ENCODE assay signal across 8 mouse cellular contexts in genomic region chr4:48691793-48692437, GRCm38 (mm10). TPM values are rescaled to one million over a fixed set of nuclear protein-coding genes. Genes with fewer than 3 reads are reported as not detected.
DNase-seq lines count a peak whose midpoint lies in the region; ATAC-seq and TF ChIP-seq lines count a peak whose summit lies in the region.

No protein-coding gene starts in this region.

- H3K27ac ChIP-seq in bone marrow, adult 2 months (ENCODE audit: control insufficient read depth, insufficient read depth, low read depth, low read length, poor library complexity), result no peak overlapping the region
- no peak overlapping the region for H3K27ac ChIP-seq in embryonic facial prominence, embryonic 15.5 days (replicated peaks)
- H3K27ac ChIP-seq in intestine, embryonic 14.5 days (ENCODE audit: low read depth), result no peak overlapping the region
- no peak overlapping the region for H3K27ac ChIP-seq in liver, embryonic 13.5 days
- H3K27ac ChIP-seq in neural tube, embryonic 15.5 days (replicated peaks), result peak overlapping the region; percentile 23; the same call in 1 of the 2 replicates

- H3K9me3 ChIP-seq in embryonic facial prominence, embryonic 15.5 days (replicated peaks), result no peaks in the 10 kb centered on the region
- H3K9me3 ChIP-seq in intestine, embryonic 14.5 days (ENCODE audit: control insufficient read depth, low read length), result no peaks in the 10 kb centered on the region
- no peaks in the 10 kb centered on the region for H3K9me3 ChIP-seq in liver, embryonic 13.5 days (replicated peaks)
- H3K9me3 ChIP-seq in neural tube, embryonic 15.5 days (replicated peaks), result no peaks in the 10 kb centered on the region

- peak; percentile 52 for TF ChIP-seq CTCF in bone marrow, adult 2 months (IDR thresholded peaks at IDR 0.05; ENCODE audit: control insufficient read depth, insufficient read depth, low read length)

- H3K4me3 ChIP-seq in bone marrow, adult 2 months (replicated peaks; ENCODE audit: control insufficient read depth, low read depth, low read length), result no peak overlapping the region
- no peak overlapping the region for H3K4me3 ChIP-seq in embryonic facial prominence, embryonic 15.5 days (replicated peaks)
- H3K4me3 ChIP-seq in intestine, embryonic 14.5 days (ENCODE audit: low read depth, low read length), result no peak overlapping the region
- H3K4me3 ChIP-seq in liver, embryonic 13.5 days (replicated peaks), result no peak overlapping the region
- H3K4me3 ChIP-seq in neural tube, embryonic 15.5 days (replicated peaks), result no peak overlapping the region

- ATAC-seq in embryonic facial prominence, embryonic 15.5 days (ENCODE audit: insufficient number of reproducible peaks, low FRiP score, low TSS enrichment, low read depth), result 0 out of 2 replicates have a peak, but pooled peaks have one; percentile 47
- peak; percentile 48; the same call in 1 of the 2 replicates for ATAC-seq in intestine, embryonic 14.5 days (replicated peaks; ENCODE audit: low FRiP score, low TSS enrichment, low read depth)
- ATAC-seq in liver, embryonic 13.5 days (ENCODE audit: low read depth), result no peak
- ATAC-seq in neural tube, embryonic 15.5 days (ENCODE audit: low FRiP score), result peak; percentile 74

- H3K36me3 ChIP-seq in embryonic facial prominence, embryonic 15.5 days, result no peaks in the 10 kb centered on the region
- no peaks in the 10 kb centered on the region for H3K36me3 ChIP-seq in intestine, embryonic 14.5 days (ENCODE audit: control insufficient read depth, insufficient read depth, low read length)
- H3K36me3 ChIP-seq in liver, embryonic 13.5 days, result no peaks in the 10 kb centered on the region
- H3K36me3 ChIP-seq in neural tube, embryonic 15.5 days, result no peaks in the 10 kb centered on the region

- peak; percentile 42 for DNase-seq in kidney, adult 18-20 months
- DNase-seq in kidney, adult 11 months, result no peak
- peak; percentile 69 for DNase-seq in intestine, embryonic 14.5 days (ENCODE audit: low spot score)
- peak; percentile 6 for DNase-seq in liver, embryonic 13.5 days
- no peak for DNase-seq in spleen, postnatal 36 days (ENCODE audit: low spot score in 2 of 2)

- TF ChIP-seq POLR2A in bone marrow, adult 2 months (IDR thresholded peaks at IDR 0.05; ENCODE audit: borderline replicate concordance, control insufficient read depth, low read depth, low read length), result no peak

- 45% methylated on average over 7 of the region's 7 CpGs for WGBS in bone marrow, adult 2 months
- 39% methylated on average over 7 of the region's 7 CpGs for WGBS in embryonic facial prominence, embryonic 15.5 days
- 41% methylated on average over 7 of the region's 7 CpGs for WGBS in intestine, embryonic 14.5 days
- 40% methylated on average over 7 of the region's 7 CpGs for WGBS in liver, embryonic 13.5 days (ENCODE audit: insufficient replicate concordance)
- WGBS in neural tube, embryonic 15.5 days, result 37% methylated on average over 7 of the region's 7 CpGs

- H3K27me3 ChIP-seq in embryonic facial prominence, embryonic 15.5 days, result no peaks in the 10 kb centered on the region
- H3K27me3 ChIP-seq in intestine, embryonic 14.5 days (replicated peaks; ENCODE audit: control insufficient read depth, insufficient read depth, low read length), result no peaks in the 10 kb centered on the region
- H3K27me3 ChIP-seq in liver, embryonic 13.5 days, result no peaks in the 10 kb centered on the region
- H3K27me3 ChIP-seq in neural tube, embryonic 15.5 days (replicated peaks), result no peaks in the 10 kb centered on the region

- no peak overlapping the region for H3K9ac ChIP-seq in embryonic facial prominence, embryonic 15.5 days
- no peak overlapping the region for H3K9ac ChIP-seq in intestine, embryonic 14.5 days (ENCODE audit: low read length)
- H3K9ac ChIP-seq in liver, embryonic 13.5 days, result no peak overlapping the region
- H3K9ac ChIP-seq in neural tube, embryonic 15.5 days (replicated peaks), result no peak overlapping the region

- no peaks in the 10 kb centered on the region for H3K4me1 ChIP-seq in bone marrow, adult 2 months (ENCODE audit: control insufficient read depth, insufficient read depth, low read length)
- H3K4me1 ChIP-seq in embryonic facial prominence, embryonic 15.5 days, result no peaks in the 10 kb centered on the region
- H3K4me1 ChIP-seq in intestine, embryonic 14.5 days (replicated peaks; ENCODE audit: control insufficient read depth, insufficient read depth, low read length), result no peaks in the 10 kb centered on the region
- H3K4me1 ChIP-seq in liver, embryonic 13.5 days (replicated peaks), result no peaks in the 10 kb centered on the region
- peaks cover 20% of the 10 kb centered on the region for H3K4me1 ChIP-seq in neural tube, embryonic 15.5 days

- H3K4me2 ChIP-seq in embryonic facial prominence, embryonic 15.5 days (replicated peaks), result no peak overlapping the region
- H3K4me2 ChIP-seq in intestine, embryonic 14.5 days (ENCODE audit: low read length), result no peak overlapping the region
- H3K4me2 ChIP-seq in liver, embryonic 13.5 days, result no peak overlapping the region
- H3K4me2 ChIP-seq in neural tube, embryonic 15.5 days, result no peak overlapping the region

RNA-seq across cellular contexts. Expression of gene Cavin4, which starts 28.6 kb away (rescaled TPM):
- not detected in 2 replicates for polyA plus RNA-seq in bone marrow, adult 2 months (2011; ENCODE audit: insufficient read depth, insufficient read length, low replicate concordance, missing spikeins)
- 11.6 and 16.3 TPM in 2 replicates for polyA plus RNA-seq in embryonic facial prominence, embryonic 15.5 days (2015; fragmentation: Nextera tagmentation; extraction: Ambion mirVana)
- 0.81 and 0.89 TPM in 2 replicates for polyA plus RNA-seq in intestine, embryonic 14.5 days (2014; fragmentation: Nextera tagmentation; extraction: Ambion mirVana)
- 0.08 and 0.12 TPM in 2 replicates for polyA plus RNA-seq in liver, embryonic 13.5 days (2015; fragmentation: Nextera tagmentation; extraction: Ambion mirVana)
- polyA plus RNA-seq in neural tube, embryonic 15.5 days (2015; fragmentation: Nextera tagmentation; extraction: Ambion mirVana), result 1.3 and 2.3 TPM in 2 replicates

Comparison
In these comparisons a context has a peak if more than half of its experiments do, and no peak if none do; other contexts are left out.
1. DNase-seq: peak in kidney, adult 18-20 months (single experiment), intestine, embryonic 14.5 days (single experiment) and liver, embryonic 13.5 days (single experiment); none in kidney, adult 11 months (single experiment) and spleen, postnatal 36 days (0 of 2).